Mouse (Mus musculus) megakaryocyte progenitor cell, adult 5-6 weeks (primary cell): ENCODE results near the gene Hist1h2bb. TPM values are rescaled to one million over a fixed set of nuclear protein-coding genes. Genes with fewer than 3 reads are reported as not detected.

Experiments
- ATAC-seq: replicated peaks from 2 replicates; pipeline ENCODE4 v1.8.0; 2016; ENCODE audit warnings: mild to moderate bottlenecking, moderate TSS enrichment, inconsistent platforms; ENCODE audit not compliant: poor library complexity
- total RNA-seq, 2 experiments: library from RNA; stranded (forward) in 1 of 2; stranded (reverse) in 1 of 2; fragments of 157-497, 149-512 nt in 1 of 2; fragments of 200-1000 nt in 1 of 2; gene quantifications; 2 replicates each; pipeline versions ENCODE4 v1.2.3 to v1.2.4; 2015 to 2017

Hist1h2bb gene
- total RNA-seq, 2 experiments from 2014 or later = 232 to 3,268 TPM

- ATAC-seq = no peak
These were observed 1.4 kb downstream of the Hist1h2bb start for GRCm38 (mm10) chr13:23747892-23748288.

- ATAC-seq = no peak
These were observed 3.1 kb downstream of the Hist1h2bb start for GRCm38 (mm10) chr13:23749563-23750121.

- ATAC-seq = peak; percentile 59
These were observed 4.4 kb downstream of the Hist1h2bb start, which contains the start of gene Hist1h2ab for GRCm38 (mm10) chr13:23750839-23751477. Hist1h2ab (plus strand) TSS chr13:23751126.

- ATAC-seq = peak; percentile 13
These were observed 5.0 kb downstream of the Hist1h2bb start for GRCm38 (mm10) chr13:23751478-23751956.

GRCm38 (mm10) chr13:23752067-23752741, 5.7 kb downstream of the Hist1h2bb start, which contains the start of gene Hist1h3b:
Hist1h3b (plus strand) TSS chr13:23752267.
- ATAC-seq = peak; percentile 63

GRCm38 (mm10) chr13:23752742-23753172, 6.2 kb downstream of the Hist1h2bb start:
- ATAC-seq = no peak

- no peak for ATAC-seq
These were observed 7.0 kb downstream of the Hist1h2bb start for GRCm38 (mm10) chr13:23753314-23754078.

- ATAC-seq = no peak
These were observed 8.5 kb downstream of the Hist1h2bb start for GRCm38 (mm10) chr13:23755000-23755399.

- peak; percentile 51 for ATAC-seq
These were observed 10.3 kb downstream of the Hist1h2bb start, which contains the start of gene Hist1h4b for GRCm38 (mm10) chr13:23756790-23757189. Hist1h4b (plus strand) TSS chr13:23757013.

GRCm38 (mm10) chr13:23757211-23757773, 10.8 kb downstream of the Hist1h2bb start:
- peak; percentile 25 for ATAC-seq

- ATAC-seq = no peak
These were observed 11.4 kb downstream of the Hist1h2bb start for GRCm38 (mm10) chr13:23757921-23758320.

GRCm38 (mm10) chr13:23759251-23759771, 12.8 kb downstream of the Hist1h2bb start:
- ATAC-seq = no peak

- no peak for ATAC-seq
These were observed 13.3 kb downstream of the Hist1h2bb start for GRCm38 (mm10) chr13:23759916-23760239.

- no peak for ATAC-seq
These were observed 13.9 kb downstream of the Hist1h2bb start for GRCm38 (mm10) chr13:23760240-23760971.

- ATAC-seq = peak; percentile 35
These were observed 14.7 kb downstream of the Hist1h2bb start, which contains the start of gene Hist1h4a for GRCm38 (mm10) chr13:23760972-23761864. Hist1h4a (minus strand) TSS chr13:23761230.

GRCm38 (mm10) chr13:23761871-23762821, 15.6 kb downstream of the Hist1h2bb start, which contains the start of gene Hist1h3a:
Hist1h3a (minus strand) TSS chr13:23762386.
- ATAC-seq = peak; percentile 36

- no peak for ATAC-seq
These were observed 16.7 kb downstream of the Hist1h2bb start for GRCm38 (mm10) chr13:23763242-23763585.
